Mouse (Mus musculus): ENCODE measurements around the gene Pmepa1. TPM values are rescaled to one million over a fixed set of nuclear protein-coding genes. Genes with fewer than 3 reads are reported as not detected.

The Pmepa1 gene
- total and polyA plus RNA-seq, 3 experiments, result 0.05 TPM; not detected in 2

GRCm38 (mm10) chr2:173278846-173279580 is 2.7 kb upstream of the Pmepa1 start:
- TF ChIP-seq CTCF (IDR thresholded peaks at IDR 0.05; ENCODE audit: low read depth, low read length) (no peak), TAL1 (conservative IDR thresholded peaks at IDR 0.05; ENCODE audit: low read depth, low read length) (no peak), GATA1 (IDR thresholded peaks at IDR 0.05; ENCODE audit: borderline replicate concordance, low read length) (no peak), POLR2AphosphoS5 (IDR thresholded peaks at IDR 0.05; ENCODE audit: insufficient replicate concordance, low read depth, low read length) (no peak), GATA2 (IDR thresholded peaks at IDR 0.05; ENCODE audit: borderline replicate concordance, low read depth, low read length) (no peak)
- ATAC-seq (ENCODE audit: extremely low read depth, insufficient number of reproducible peaks, low FRiP score, poor library complexity, severe bottlenecking) (no peak), DNase-seq (ENCODE audit: low spot score) (no peak)
- Histone ChIP-seq H3K36me3 (replicated peaks) (no peaks in the 10 kb centered on the region), H3K27me3 (ENCODE audit: insufficient read depth, low read length) (no peaks in the 10 kb centered on the region), H3K9me3 (replicated peaks) (peaks cover 96% of the 10 kb centered on the region), H3K4me3 (ENCODE audit: low read depth, low read length) (no peak overlapping the region), H3K4me1 (ENCODE audit: insufficient read depth, low read depth, low read length) (no peaks in the 10 kb centered on the region)

GRCm38 (mm10) chr2:173276859-173277258 is 526 bp upstream of the Pmepa1 start:
- H3K9me3 ChIP-seq (replicated peaks), result peaks cover 97% of the 10 kb centered on the region
- H3K4me1 ChIP-seq (ENCODE audit: insufficient read depth, low read depth, low read length), result no peaks in the 10 kb centered on the region
- no peak overlapping the region for H3K4me3 ChIP-seq (ENCODE audit: low read depth, low read length)
- DNase-seq (ENCODE audit: low spot score), result no peak
- no peaks in the 10 kb centered on the region for H3K27me3 ChIP-seq (ENCODE audit: insufficient read depth, low read length)
- TF ChIP-seq TAL1 (conservative IDR thresholded peaks at IDR 0.05; ENCODE audit: low read depth, low read length) (no peak), GATA1 (IDR thresholded peaks at IDR 0.05; ENCODE audit: borderline replicate concordance, low read length) (no peak), POLR2AphosphoS5 (IDR thresholded peaks at IDR 0.05; ENCODE audit: insufficient replicate concordance, low read depth, low read length) (no peak), GATA2 (IDR thresholded peaks at IDR 0.05; ENCODE audit: borderline replicate concordance, low read depth, low read length) (no peak), CTCF (IDR thresholded peaks at IDR 0.05; ENCODE audit: low read depth, low read length) (no peak)
- no peaks in the 10 kb centered on the region for H3K36me3 ChIP-seq (replicated peaks)
- ATAC-seq (ENCODE audit: extremely low read depth, insufficient number of reproducible peaks, low FRiP score, poor library complexity, severe bottlenecking), result no peak

GRCm38 (mm10) chr2:173275343-173276201 is 761 bp downstream of the Pmepa1 start:
- no peaks in the 10 kb centered on the region for H3K36me3 ChIP-seq (replicated peaks)
- TF ChIP-seq TAL1 (conservative IDR thresholded peaks at IDR 0.05; ENCODE audit: low read depth, low read length) (no peak), POLR2AphosphoS5 (IDR thresholded peaks at IDR 0.05; ENCODE audit: insufficient replicate concordance, low read depth, low read length) (no peak), CTCF (IDR thresholded peaks at IDR 0.05; ENCODE audit: low read depth, low read length) (no peak), GATA1 (IDR thresholded peaks at IDR 0.05; ENCODE audit: borderline replicate concordance, low read length) (no peak), GATA2 (IDR thresholded peaks at IDR 0.05; ENCODE audit: borderline replicate concordance, low read depth, low read length) (no peak)
- peak overlapping the region; percentile 16; the same call in 1 of the 2 replicates for H3K4me3 ChIP-seq (ENCODE audit: low read depth, low read length)
- H3K9me3 ChIP-seq (replicated peaks), result peaks cover 97% of the 10 kb centered on the region
- H3K4me1 ChIP-seq (ENCODE audit: insufficient read depth, low read depth, low read length), result no peaks in the 10 kb centered on the region
- H3K27me3 ChIP-seq (ENCODE audit: insufficient read depth, low read length), result no peaks in the 10 kb centered on the region
- DNase-seq (ENCODE audit: low spot score) (no peak), ATAC-seq (ENCODE audit: extremely low read depth, insufficient number of reproducible peaks, low FRiP score, poor library complexity, severe bottlenecking) (no peak)

GRCm38 (mm10) chr2:173274428-173275342 is 1.6 kb downstream of the Pmepa1 start:
- H3K4me1 ChIP-seq (ENCODE audit: insufficient read depth, low read depth, low read length), result no peaks in the 10 kb centered on the region
- no peaks in the 10 kb centered on the region for H3K27me3 ChIP-seq (ENCODE audit: insufficient read depth, low read length)
- H3K4me3 ChIP-seq (ENCODE audit: low read depth, low read length), result no peak overlapping the region; the same call in 1 of the 2 replicates
- no peaks in the 10 kb centered on the region for H3K36me3 ChIP-seq (replicated peaks)
- DNase-seq (ENCODE audit: low spot score) (no peak), ATAC-seq (ENCODE audit: extremely low read depth, insufficient number of reproducible peaks, low FRiP score, poor library complexity, severe bottlenecking) (no peak)
- H3K9me3 ChIP-seq (replicated peaks), result peaks cover 97% of the 10 kb centered on the region
- no peak for TF ChIP-seq TAL1 (conservative IDR thresholded peaks at IDR 0.05; ENCODE audit: low read depth, low read length)
- TF ChIP-seq POLR2AphosphoS5 (IDR thresholded peaks at IDR 0.05; ENCODE audit: insufficient replicate concordance, low read depth, low read length), result no peak
- TF ChIP-seq GATA1 (IDR thresholded peaks at IDR 0.05; ENCODE audit: borderline replicate concordance, low read length), result no peak
- no peak for TF ChIP-seq GATA2 (IDR thresholded peaks at IDR 0.05; ENCODE audit: borderline replicate concordance, low read depth, low read length)

GRCm38 (mm10) chr2:173273885-173274284 is 2.4 kb downstream of the Pmepa1 start:
- no peak for ATAC-seq (ENCODE audit: extremely low read depth, insufficient number of reproducible peaks, low FRiP score, poor library complexity, severe bottlenecking)
- no peak for TF ChIP-seq GATA2 (IDR thresholded peaks at IDR 0.05; ENCODE audit: borderline replicate concordance, low read depth, low read length)
- TF ChIP-seq POLR2AphosphoS5 (IDR thresholded peaks at IDR 0.05; ENCODE audit: insufficient replicate concordance, low read depth, low read length), result no peak
- no peak for TF ChIP-seq CTCF (IDR thresholded peaks at IDR 0.05; ENCODE audit: low read depth, low read length)
- no peak overlapping the region for H3K4me3 ChIP-seq (ENCODE audit: low read depth, low read length)
- no peaks in the 10 kb centered on the region for H3K4me1 ChIP-seq (ENCODE audit: insufficient read depth, low read depth, low read length)
- H3K9me3 ChIP-seq (replicated peaks), result peaks cover 97% of the 10 kb centered on the region
- DNase-seq (ENCODE audit: low spot score), result no peak
- H3K36me3 ChIP-seq (replicated peaks), result no peaks in the 10 kb centered on the region
- H3K27me3 ChIP-seq (ENCODE audit: insufficient read depth, low read length), result no peaks in the 10 kb centered on the region
